Mouse (Mus musculus) left cerebral cortex, adult 18-20 months (tissue): Measurements from ENCODE around the gene Olfr1416. TPM values are rescaled to one million over a fixed set of nuclear protein-coding genes. Genes with fewer than 3 reads are reported as not detected.

Experiments
- DNase-seq, 2 experiments: peaks; one replicate each; pipeline ENCODE4 v3.0.0; 2021 to 2022; ENCODE audit warnings: low spot score in 2 of 2, mixed read lengths in 1 of 2
- microRNA-seq, 2 experiments: library from miRNA; unstranded; fragments of <30 nt; microRNA quantifications; one replicate each; pipeline ENCODE4 v1.2.0; 2021
- total RNA-seq, 2 experiments: library from RNA; stranded (reverse); gene quantifications; 2 replicates each; pipeline ENCODE4 v1.2.3; 2021

The Olfr1416 gene
- total RNA-seq, 2 experiments from 2014 or later = not detected

GRCm38 (mm10) chr1:92432791-92433190 lies 52.1 kb downstream of the Olfr1416 start:
- DNase-seq = no peak

- no peak for DNase-seq
These were observed 52.8 kb downstream of the Olfr1416 start for GRCm38 (mm10) chr1:92432098-92432497.

GRCm38 (mm10) chr1:92431420-92431819 lies 53.5 kb downstream of the Olfr1416 start:
- DNase-seq = no peak

GRCm38 (mm10) chr1:92430991-92431390 lies 53.9 kb downstream of the Olfr1416 start:
- no peak for DNase-seq

Small RNA genes within 50 kb of the gene (microRNA-seq; reads per million reads assigned to microRNA genes)
- 5.2 to 6.1 reads per million in 2 experiments for gene Mir6900

Other genes with a start within 250 kb of the Olfr1416 start
- gene Ndufa10, start 11.3 kb downstream of the Olfr1416 start, total RNA-seq = 100 to 1,000 TPM; 222 to 250 TPM
- not detected for gene Olfr1415, start 11.0 kb upstream of the Olfr1416 start, total RNA-seq
- not detected for gene Olfr1414, start 33.5 kb upstream of the Olfr1416 start, total RNA-seq
- gene Olfr1413, start 86.2 kb upstream of the Olfr1416 start, total RNA-seq = not detected
- gene Olfr1412, start 100.7 kb upstream of the Olfr1416 start, total RNA-seq = not detected
- gene Olfr1411, start 109.3 kb upstream of the Olfr1416 start, total RNA-seq = not detected
- not detected for gene Olfr1410, start 120.7 kb upstream of the Olfr1416 start, total RNA-seq
- not detected for gene Olfr12, start 132.7 kb upstream of the Olfr1416 start, total RNA-seq
- 100 to 1,000 TPM; 214 to 225 TPM for gene Cops9, start 156.9 kb upstream of the Olfr1416 start, total RNA-seq
- gene Otos, start 163.7 kb upstream of the Olfr1416 start, total RNA-seq = not detected